Mouse (Mus musculus): ENCODE measurements around the gene Brinp1. TPM values are rescaled to one million over a fixed set of nuclear protein-coding genes. Genes with fewer than 3 reads are reported as not detected.
"Not testable (repeated sequence)": the region's sequence is repeated elsewhere in the genome, so short reads cannot be mapped to it uniquely, and the experiment has no call there.

Gene Brinp1
- polyA plus RNA-seq, 1 experiment = not detected

GRCm38 (mm10) chr4:68849671-68850070 is 104.5 kb downstream of the Brinp1 start:
- no peaks in the 10 kb centered on the region for H3K4me1 ChIP-seq (ENCODE audit: control insufficient read depth, insufficient read depth, low read length)
- no peak overlapping the region for H3K27ac ChIP-seq (ENCODE audit: insufficient read depth, low read depth, low read length)
- H3K4me3 ChIP-seq (ENCODE audit: insufficient read depth, low read length) = no peak overlapping the region
- no peak for TF ChIP-seq POLR2A (IDR thresholded peaks at IDR 0.05; ENCODE audit: borderline replicate concordance, low read depth, low read length)
- TF ChIP-seq CTCF (IDR thresholded peaks at IDR 0.05; ENCODE audit: low read depth, low read length) = no peak

- no peaks in the 10 kb centered on the region for H3K4me1 ChIP-seq (ENCODE audit: control insufficient read depth, insufficient read depth, low read length)
- no peak for TF ChIP-seq CTCF (IDR thresholded peaks at IDR 0.05; ENCODE audit: low read depth, low read length)
- TF ChIP-seq POLR2A (IDR thresholded peaks at IDR 0.05; ENCODE audit: borderline replicate concordance, low read depth, low read length) = no peak
- H3K4me3 ChIP-seq (ENCODE audit: insufficient read depth, low read length) = no peak overlapping the region
- no peak overlapping the region for H3K27ac ChIP-seq (ENCODE audit: insufficient read depth, low read depth, low read length)
Measured at GRCm38 (mm10) chr4:68846976-68847375, 107.2 kb downstream of the Brinp1 start.

GRCm38 (mm10) chr4:68845964-68846363 is 108.2 kb downstream of the Brinp1 start:
- Histone ChIP-seq H3K27ac (ENCODE audit: insufficient read depth, low read depth, low read length) (no peak overlapping the region), H3K4me1 (ENCODE audit: control insufficient read depth, insufficient read depth, low read length) (no peaks in the 10 kb centered on the region), H3K4me3 (ENCODE audit: insufficient read depth, low read length) (no peak overlapping the region)
- no peak for TF ChIP-seq POLR2A (IDR thresholded peaks at IDR 0.05; ENCODE audit: borderline replicate concordance, low read depth, low read length)
- TF ChIP-seq CTCF (IDR thresholded peaks at IDR 0.05; ENCODE audit: low read depth, low read length) = no peak

GRCm38 (mm10) chr4:68813997-68814396 is 140.2 kb downstream of the Brinp1 start:
- H3K27ac ChIP-seq (ENCODE audit: insufficient read depth, low read depth, low read length); H3K4me3 ChIP-seq (ENCODE audit: insufficient read depth, low read length); H3K4me1 ChIP-seq (ENCODE audit: control insufficient read depth, insufficient read depth, low read length): not testable (repeated sequence)

- Histone ChIP-seq H3K4me1 (ENCODE audit: control insufficient read depth, insufficient read depth, low read length) (no peaks in the 10 kb centered on the region), H3K4me3 (ENCODE audit: insufficient read depth, low read length) (no peak overlapping the region), H3K27ac (ENCODE audit: insufficient read depth, low read depth, low read length) (no peak overlapping the region)
- TF ChIP-seq CTCF (IDR thresholded peaks at IDR 0.05; ENCODE audit: low read depth, low read length) (no peak), POLR2A (IDR thresholded peaks at IDR 0.05; ENCODE audit: borderline replicate concordance, low read depth, low read length) (no peak)
Measured at GRCm38 (mm10) chr4:68806502-68806901, 147.7 kb downstream of the Brinp1 start.

GRCm38 (mm10) chr4:68801923-68802855 is 152.0 kb downstream of the Brinp1 start:
- TF ChIP-seq POLR2A (IDR thresholded peaks at IDR 0.05; ENCODE audit: borderline replicate concordance, low read depth, low read length) = no peak
- no peak for TF ChIP-seq CTCF (IDR thresholded peaks at IDR 0.05; ENCODE audit: low read depth, low read length)
- H3K27ac ChIP-seq (ENCODE audit: insufficient read depth, low read depth, low read length) = no peak overlapping the region
- no peaks in the 10 kb centered on the region for H3K4me1 ChIP-seq (ENCODE audit: control insufficient read depth, insufficient read depth, low read length)
- H3K4me3 ChIP-seq (ENCODE audit: insufficient read depth, low read length) = no peak overlapping the region

GRCm38 (mm10) chr4:68790003-68790402 is 164.2 kb downstream of the Brinp1 start:
- H3K4me3 ChIP-seq (ENCODE audit: insufficient read depth, low read length) = no peak overlapping the region
- H3K4me1 ChIP-seq (ENCODE audit: control insufficient read depth, insufficient read depth, low read length) = no peaks in the 10 kb centered on the region
- TF ChIP-seq POLR2A (IDR thresholded peaks at IDR 0.05; ENCODE audit: borderline replicate concordance, low read depth, low read length) = no peak
- TF ChIP-seq CTCF (IDR thresholded peaks at IDR 0.05; ENCODE audit: low read depth, low read length) = no peak
- H3K27ac ChIP-seq (ENCODE audit: insufficient read depth, low read depth, low read length) = no peak overlapping the region

- TF ChIP-seq CTCF (IDR thresholded peaks at IDR 0.05; ENCODE audit: low read depth, low read length) (no peak), POLR2A (IDR thresholded peaks at IDR 0.05; ENCODE audit: borderline replicate concordance, low read depth, low read length) (no peak)
Measured at GRCm38 (mm10) chr4:68788477-68788999, 165.7 kb downstream of the Brinp1 start.

GRCm38 (mm10) chr4:68787642-68788041 is 166.6 kb downstream of the Brinp1 start:
- no peaks in the 10 kb centered on the region for H3K4me1 ChIP-seq (ENCODE audit: control insufficient read depth, insufficient read depth, low read length)
- no peak for TF ChIP-seq CTCF (IDR thresholded peaks at IDR 0.05; ENCODE audit: low read depth, low read length)
- no peak for TF ChIP-seq POLR2A (IDR thresholded peaks at IDR 0.05; ENCODE audit: borderline replicate concordance, low read depth, low read length)
- no peak overlapping the region for H3K27ac ChIP-seq (ENCODE audit: insufficient read depth, low read depth, low read length)
- H3K4me3 ChIP-seq (ENCODE audit: insufficient read depth, low read length) = no peak overlapping the region

More at GRCm38 (mm10) chr4:68788477-68788999, 165.7 kb downstream of the Brinp1 start:
- no peak overlapping the region for H3K4me3 ChIP-seq (ENCODE audit: insufficient read depth, low read length)
- H3K27ac ChIP-seq (ENCODE audit: insufficient read depth, low read depth, low read length) = no peak overlapping the region
- no peaks in the 10 kb centered on the region for H3K4me1 ChIP-seq (ENCODE audit: control insufficient read depth, insufficient read depth, low read length)

GRCm38 (mm10) chr4:68768256-68768655 is 185.9 kb downstream of the Brinp1 start:
- Histone ChIP-seq H3K27ac (ENCODE audit: insufficient read depth, low read depth, low read length) (no peak overlapping the region), H3K4me1 (ENCODE audit: control insufficient read depth, insufficient read depth, low read length) (no peaks in the 10 kb centered on the region), H3K4me3 (ENCODE audit: insufficient read depth, low read length) (no peak overlapping the region)
- TF ChIP-seq CTCF (IDR thresholded peaks at IDR 0.05; ENCODE audit: low read depth, low read length) = no peak
- no peak for TF ChIP-seq POLR2A (IDR thresholded peaks at IDR 0.05; ENCODE audit: borderline replicate concordance, low read depth, low read length)

All from bone marrow macrophage, adult 2 months (primary cell).